Mouse (Mus musculus) ovary, postnatal 14 days (tissue): Measurements from ENCODE around the gene Gpr1.
"Not testable (repeated sequence)": the region's sequence is repeated elsewhere in the genome, so short reads cannot be mapped to it uniquely, and the experiment has no call there.

Experiments used
- DNase-seq: peaks from one replicate; pipeline ENCODE4 v3.0.0; 2022; ENCODE audit warnings: low spot score

Gpr1 gene

GRCm38 (mm10) chr1:63219277-63219676 is 4.9 kb upstream of the Gpr1 start:
- DNase-seq: no peak

- DNase-seq: no peak
Measured at GRCm38 (mm10) chr1:63214631-63215030, 288 bp upstream of the Gpr1 start.

- no peak for DNase-seq
Measured at GRCm38 (mm10) chr1:63213478-63214270, 669 bp downstream of the Gpr1 start.

- DNase-seq: no peak
Measured at GRCm38 (mm10) chr1:63209861-63210529, 4.3 kb downstream of the Gpr1 start.

GRCm38 (mm10) chr1:63207607-63208006 is 6.7 kb downstream of the Gpr1 start:
- no peak for DNase-seq

- no peak for DNase-seq
Measured at GRCm38 (mm10) chr1:63204660-63205394, 9.5 kb downstream of the Gpr1 start.

- DNase-seq: no peak
Measured at GRCm38 (mm10) chr1:63203950-63204659, 10.2 kb downstream of the Gpr1 start.

GRCm38 (mm10) chr1:63203471-63203870 is 10.9 kb downstream of the Gpr1 start:
- no peak for DNase-seq

GRCm38 (mm10) chr1:63201672-63202071 is 12.7 kb downstream of the Gpr1 start:
- DNase-seq: no peak

GRCm38 (mm10) chr1:63200322-63200721 is 14.0 kb downstream of the Gpr1 start:
- DNase-seq: no peak

GRCm38 (mm10) chr1:63199387-63199786 is 15.0 kb downstream of the Gpr1 start:
- DNase-seq: no peak

- DNase-seq: no peak
Measured at GRCm38 (mm10) chr1:63195848-63196512, 18.4 kb downstream of the Gpr1 start.

- DNase-seq: no peak
Measured at GRCm38 (mm10) chr1:63192306-63193065, 21.9 kb downstream of the Gpr1 start.

GRCm38 (mm10) chr1:63190851-63191250 is 23.5 kb downstream of the Gpr1 start:
- DNase-seq: no peak

- no peak for DNase-seq
Measured at GRCm38 (mm10) chr1:63188536-63188935, 25.8 kb downstream of the Gpr1 start.

- not testable (repeated sequence) for DNase-seq
Measured at GRCm38 (mm10) chr1:63185430-63185829, 28.9 kb downstream of the Gpr1 start.

- DNase-seq: peak; percentile 31
Measured at GRCm38 (mm10) chr1:63182636-63183270, 31.6 kb downstream of the Gpr1 start.

GRCm38 (mm10) chr1:63182212-63182611 is 32.1 kb downstream of the Gpr1 start:
- DNase-seq: peak; percentile 31

GRCm38 (mm10) chr1:63181480-63181879 is 32.9 kb downstream of the Gpr1 start:
- DNase-seq: no peak

- peak; percentile 88 for DNase-seq
Measured at GRCm38 (mm10) chr1:63181019-63181418, 33.3 kb downstream of the Gpr1 start.
